Mouse (Mus musculus): Measurements from ENCODE around the gene Gas7. TPM values are rescaled to one million over a fixed set of nuclear protein-coding genes. Genes with fewer than 3 reads are reported as not detected.

Gas7 gene
- polyA plus RNA-seq, 1 experiment from 2014 or later, result 4.0 TPM

DNA sequence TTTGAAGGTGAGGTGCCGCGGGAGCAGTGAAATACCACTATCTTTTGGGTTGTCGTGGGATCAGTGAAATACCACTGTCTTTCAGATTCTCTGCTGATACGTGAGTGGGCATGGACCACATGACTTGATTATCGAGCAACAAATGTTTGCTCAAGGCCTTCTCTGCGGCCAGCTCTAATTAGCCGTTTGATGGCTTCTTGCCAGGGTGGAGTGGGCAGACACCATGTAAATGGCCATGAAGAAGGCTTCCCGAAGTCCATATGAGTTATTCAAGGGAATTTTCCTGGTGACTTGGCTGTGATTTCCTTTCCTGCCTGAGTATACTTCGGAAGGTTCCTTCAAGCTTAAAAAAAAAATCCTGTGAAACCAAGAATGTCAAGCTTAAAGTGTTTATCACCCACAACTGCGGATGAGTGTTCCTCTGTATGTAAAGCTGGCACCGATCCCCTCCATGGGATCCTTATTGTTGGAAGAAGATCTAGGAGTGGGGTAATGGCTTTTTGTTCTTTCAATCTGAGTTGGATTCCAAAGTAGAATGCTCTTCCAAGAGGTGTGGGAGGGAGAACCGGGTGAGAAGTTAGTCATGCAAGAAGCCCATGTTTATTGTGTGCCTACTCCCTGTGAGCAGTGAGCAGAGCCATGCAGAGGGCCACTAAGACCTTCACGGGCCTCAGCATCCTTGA, 161.5 kb downstream of the Gas7 start:
- no peak overlapping the region for H3K27ac ChIP-seq (replicated peaks)
- no peaks in the 10 kb centered on the region for H3K27me3 ChIP-seq (replicated peaks; ENCODE audit: low read depth, poor library complexity, severe bottlenecking)
- no peak for DNase-seq (ENCODE audit: low spot score)
- no peaks in the 10 kb centered on the region for H3K4me1 ChIP-seq
- H3K36me3 ChIP-seq (replicated peaks), result no peaks in the 10 kb centered on the region
- H3K9me3 ChIP-seq, result no peaks in the 10 kb centered on the region
- WGBS, result 90% methylated on average over 13 of the region's 13 CpGs
- H3K4me3 ChIP-seq, result no peak overlapping the region

DNA sequence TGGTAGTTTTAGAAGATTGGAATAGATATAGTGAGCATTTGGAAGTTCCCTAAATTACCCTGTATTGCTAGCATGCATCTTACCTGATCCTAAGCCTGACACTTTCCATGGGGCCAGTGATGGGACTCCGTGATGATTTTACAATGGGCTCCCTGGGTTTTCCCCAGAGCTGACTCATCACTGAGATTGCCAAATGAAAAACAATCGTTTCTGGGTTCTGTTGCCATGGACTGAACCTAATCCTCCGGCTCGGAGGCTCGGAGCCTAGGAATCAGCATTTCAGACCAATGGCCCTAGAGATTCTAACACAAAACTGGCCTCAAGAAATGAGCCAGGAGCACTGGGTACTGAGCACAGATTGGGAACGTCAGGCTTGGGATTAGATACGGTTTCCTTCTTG, 167.1 kb downstream of the Gas7 start:
- no peak for DNase-seq (ENCODE audit: low spot score)
- no peaks in the 10 kb centered on the region for H3K36me3 ChIP-seq (replicated peaks)
- H3K4me1 ChIP-seq, result no peaks in the 10 kb centered on the region
- no peaks in the 10 kb centered on the region for H3K27me3 ChIP-seq (replicated peaks; ENCODE audit: low read depth, poor library complexity, severe bottlenecking)
- no peaks in the 10 kb centered on the region for H3K9me3 ChIP-seq
- 86% methylated on average over 7 of the region's 7 CpGs for WGBS
- no peak overlapping the region for H3K27ac ChIP-seq (replicated peaks)
- no peak overlapping the region for H3K4me3 ChIP-seq

- Histone ChIP-seq H3K4me3 (no peak overlapping the region), H3K9me3 (no peaks in the 10 kb centered on the region), H3K4me1 (no peaks in the 10 kb centered on the region), H3K27ac (replicated peaks) (no peak overlapping the region), H3K36me3 (replicated peaks) (no peaks in the 10 kb centered on the region), H3K27me3 (replicated peaks; ENCODE audit: low read depth, poor library complexity, severe bottlenecking) (no peaks in the 10 kb centered on the region)
- no peak for DNase-seq (ENCODE audit: low spot score)
- WGBS, result 90% methylated on average over 7 of the region's 7 CpGs
Measured at GRCm38 (mm10) chr11:67627179-67627578, 171.9 kb downstream of the Gas7 start.

- Histone ChIP-seq H3K36me3 (replicated peaks) (no peaks in the 10 kb centered on the region), H3K27ac (replicated peaks) (no peak overlapping the region), H3K4me3 (no peak overlapping the region), H3K4me1 (no peaks in the 10 kb centered on the region), H3K27me3 (replicated peaks; ENCODE audit: low read depth, poor library complexity, severe bottlenecking) (no peaks in the 10 kb centered on the region), H3K9me3 (no peaks in the 10 kb centered on the region)
- WGBS, result 76% methylated on average over 2 of the region's 2 CpGs
- DNase-seq (ENCODE audit: low spot score), result no peak
Measured at GRCm38 (mm10) chr11:67628522-67628921, 173.3 kb downstream of the Gas7 start.

DNA sequence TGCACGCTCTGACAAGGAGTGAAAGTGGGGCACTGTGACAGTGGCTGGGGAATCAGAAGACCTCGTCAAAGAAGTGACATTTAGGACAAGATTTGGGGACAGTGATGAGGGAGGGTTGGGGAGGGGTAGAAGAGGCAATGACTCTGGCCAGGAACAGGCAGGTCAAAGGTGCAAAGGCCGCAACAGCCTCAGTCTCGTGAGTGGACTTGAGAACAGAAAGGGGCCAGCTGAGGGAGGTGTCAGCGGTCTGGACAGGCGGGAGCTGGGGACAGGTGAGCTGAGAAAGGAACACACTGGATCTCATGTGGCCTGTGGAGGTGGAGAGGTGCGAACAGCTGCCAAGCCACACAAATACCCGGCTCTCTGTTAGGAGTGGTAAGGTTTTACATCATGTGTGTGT, 177.7 kb downstream of the Gas7 start:
- Histone ChIP-seq H3K27ac (replicated peaks) (no peak overlapping the region), H3K4me1 (peaks cover 11% of the 10 kb centered on the region), H3K4me3 (no peak overlapping the region), H3K27me3 (replicated peaks; ENCODE audit: low read depth, poor library complexity, severe bottlenecking) (no peaks in the 10 kb centered on the region), H3K36me3 (replicated peaks) (no peaks in the 10 kb centered on the region), H3K9me3 (no peaks in the 10 kb centered on the region)
- DNase-seq (ENCODE audit: low spot score), result no peak
- WGBS, result 77% methylated on average over 8 of the region's 8 CpGs

- WGBS, result 81% methylated on average over 3 of the region's 3 CpGs
- DNase-seq (ENCODE audit: low spot score), result no peak
- Histone ChIP-seq H3K9me3 (no peaks in the 10 kb centered on the region), H3K4me1 (peaks cover 11% of the 10 kb centered on the region), H3K4me3 (no peak overlapping the region), H3K27me3 (replicated peaks; ENCODE audit: low read depth, poor library complexity, severe bottlenecking) (no peaks in the 10 kb centered on the region), H3K36me3 (replicated peaks) (no peaks in the 10 kb centered on the region), H3K27ac (replicated peaks) (no peak overlapping the region)
Measured at GRCm38 (mm10) chr11:67633620-67634229, 178.5 kb downstream of the Gas7 start.

DNA sequence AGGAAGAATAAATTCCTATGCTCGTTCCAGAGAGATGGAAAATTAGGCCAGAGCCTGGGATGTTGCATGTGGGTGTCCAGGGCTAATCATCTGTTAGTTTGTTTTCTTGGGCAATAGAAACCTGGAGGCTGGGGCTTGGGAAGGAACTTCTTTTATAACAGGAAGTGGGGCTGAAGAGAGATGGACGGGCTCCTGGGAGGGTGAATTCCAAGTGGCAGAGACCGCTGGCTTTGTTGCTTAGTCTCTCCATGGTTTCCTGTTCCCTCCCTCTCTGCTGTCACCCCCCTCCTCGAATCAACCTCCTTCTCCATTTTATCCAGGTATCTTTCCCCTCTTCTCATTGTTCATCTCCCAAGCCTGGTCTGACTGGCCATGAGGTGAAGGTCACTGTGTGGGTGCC, 181.0 kb downstream of the Gas7 start:
- no peak for DNase-seq (ENCODE audit: low spot score)
- H3K27me3 ChIP-seq (replicated peaks; ENCODE audit: low read depth, poor library complexity, severe bottlenecking), result no peaks in the 10 kb centered on the region
- peaks cover 11% of the 10 kb centered on the region for H3K4me1 ChIP-seq
- H3K27ac ChIP-seq (replicated peaks), result no peak overlapping the region
- H3K9me3 ChIP-seq, result no peaks in the 10 kb centered on the region
- no peak overlapping the region for H3K4me3 ChIP-seq
- 67% methylated on average over 4 of the region's 4 CpGs for WGBS
- H3K36me3 ChIP-seq (replicated peaks), result no peaks in the 10 kb centered on the region

DNA sequence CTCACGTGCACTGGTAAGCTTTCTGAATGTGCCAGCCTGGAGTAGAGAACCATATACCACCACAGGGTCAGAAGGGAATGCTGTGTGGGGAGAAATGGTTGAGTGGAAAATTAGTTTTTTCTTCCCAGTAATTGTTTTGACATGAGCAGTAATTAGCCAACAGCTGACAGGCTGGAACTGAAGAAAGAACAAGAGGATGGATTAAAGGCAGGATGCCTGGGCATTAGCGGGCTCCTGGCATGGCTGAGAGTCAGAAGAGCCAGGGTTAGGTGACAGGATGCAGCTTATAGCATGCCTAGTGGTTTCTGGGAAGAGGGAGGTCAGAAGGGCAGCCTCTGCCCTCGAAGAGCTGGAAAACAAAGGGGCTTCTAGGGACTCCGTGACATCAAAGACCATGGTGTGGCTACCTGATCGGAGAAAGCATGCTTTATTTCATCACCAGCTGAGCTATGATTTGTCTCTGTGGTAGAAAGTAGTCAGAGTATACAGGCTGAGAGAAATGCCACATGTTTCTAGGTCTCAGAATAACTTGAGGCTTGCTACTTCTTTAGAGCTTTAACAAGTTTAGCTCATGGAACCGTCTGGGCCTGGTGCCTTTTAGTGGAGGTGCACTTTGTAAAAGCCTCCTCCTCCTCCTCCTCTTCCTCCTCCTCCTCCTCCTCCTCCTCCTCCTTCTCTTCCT, 181.8 kb downstream of the Gas7 start:
- no peak overlapping the region for H3K4me3 ChIP-seq
- no peak for DNase-seq (ENCODE audit: low spot score)
- H3K9me3 ChIP-seq, result no peaks in the 10 kb centered on the region
- H3K4me1 ChIP-seq, result peaks cover 11% of the 10 kb centered on the region
- no peaks in the 10 kb centered on the region for H3K27me3 ChIP-seq (replicated peaks; ENCODE audit: low read depth, poor library complexity, severe bottlenecking)
- H3K27ac ChIP-seq (replicated peaks), result peak overlapping the region; percentile 41; the same call in 1 of the 2 replicates
- no peaks in the 10 kb centered on the region for H3K36me3 ChIP-seq (replicated peaks)
- whole genome bisulfite sequencing, result 48% methylated on average over 6 of the region's 6 CpGs

DNA sequence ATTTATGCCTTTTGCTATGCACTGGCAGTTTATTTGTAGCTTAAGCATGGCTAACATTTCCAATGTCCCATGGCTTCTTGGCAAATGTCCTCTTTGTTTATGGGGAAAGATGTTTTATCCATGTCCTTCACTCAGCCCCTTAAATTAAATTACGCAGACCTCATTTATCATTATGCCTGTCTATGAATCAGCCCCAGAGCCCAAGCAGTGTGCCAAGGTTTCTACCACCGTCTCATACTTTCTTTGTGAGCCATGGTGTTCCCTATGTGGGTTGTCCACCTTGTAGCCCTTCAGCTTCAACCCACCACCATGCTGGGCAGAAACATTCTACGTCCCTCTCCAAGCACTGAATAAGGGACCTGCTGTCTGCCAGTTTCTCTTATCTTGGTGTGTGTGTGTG, 183.2 kb downstream of the Gas7 start:
- Histone ChIP-seq H3K9me3 (no peaks in the 10 kb centered on the region), H3K36me3 (replicated peaks) (no peaks in the 10 kb centered on the region), H3K4me3 (no peak overlapping the region), H3K27ac (replicated peaks) (no peak overlapping the region), H3K27me3 (replicated peaks; ENCODE audit: low read depth, poor library complexity, severe bottlenecking) (no peaks in the 10 kb centered on the region), H3K4me1 (peaks cover 11% of the 10 kb centered on the region)
- WGBS, result 90% methylated on average over 3 of the region's 3 CpGs
- DNase-seq (ENCODE audit: low spot score), result no peak

DNA sequence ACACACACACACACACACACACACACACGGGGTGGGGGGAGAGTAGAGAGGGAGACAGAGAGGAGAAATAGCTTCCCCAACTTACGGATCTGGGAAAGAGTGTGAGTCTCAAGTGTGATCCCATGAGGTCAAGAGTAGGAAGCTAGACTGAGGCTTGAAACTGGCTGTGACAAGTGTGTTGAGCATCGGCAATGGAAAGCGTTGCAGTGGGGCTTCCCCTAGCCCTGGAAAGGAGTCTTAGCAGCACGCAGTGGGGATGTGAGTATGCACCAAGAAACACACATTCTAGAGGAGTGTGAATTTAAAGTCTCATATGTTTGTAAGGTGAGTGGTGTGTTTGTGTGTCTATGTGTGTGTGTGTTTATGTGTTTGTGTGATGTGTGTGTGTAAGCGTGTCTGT, 185.1 kb downstream of the Gas7 start:
- no peaks in the 10 kb centered on the region for H3K27me3 ChIP-seq (replicated peaks; ENCODE audit: low read depth, poor library complexity, severe bottlenecking)
- H3K4me3 ChIP-seq, result no peak overlapping the region
- H3K36me3 ChIP-seq (replicated peaks), result no peaks in the 10 kb centered on the region
- H3K27ac ChIP-seq (replicated peaks), result no peak overlapping the region
- WGBS, result 90% methylated on average over 6 of the region's 6 CpGs
- no peak for DNase-seq (ENCODE audit: low spot score)
- H3K4me1 ChIP-seq, result peaks cover 11% of the 10 kb centered on the region
- H3K9me3 ChIP-seq, result no peaks in the 10 kb centered on the region

- H3K27ac ChIP-seq (replicated peaks), result no peak overlapping the region
- no peaks in the 10 kb centered on the region for H3K4me1 ChIP-seq
- no peak for DNase-seq (ENCODE audit: low spot score)
- H3K27me3 ChIP-seq (replicated peaks; ENCODE audit: low read depth, poor library complexity, severe bottlenecking), result no peaks in the 10 kb centered on the region
- 95% methylated on average over 8 of the region's 8 CpGs for WGBS
- no peaks in the 10 kb centered on the region for H3K36me3 ChIP-seq (replicated peaks)
- H3K4me3 ChIP-seq, result no peak overlapping the region
- no peaks in the 10 kb centered on the region for H3K9me3 ChIP-seq
Measured at GRCm38 (mm10) chr11:67642421-67642820, 187.2 kb downstream of the Gas7 start.

DNA sequence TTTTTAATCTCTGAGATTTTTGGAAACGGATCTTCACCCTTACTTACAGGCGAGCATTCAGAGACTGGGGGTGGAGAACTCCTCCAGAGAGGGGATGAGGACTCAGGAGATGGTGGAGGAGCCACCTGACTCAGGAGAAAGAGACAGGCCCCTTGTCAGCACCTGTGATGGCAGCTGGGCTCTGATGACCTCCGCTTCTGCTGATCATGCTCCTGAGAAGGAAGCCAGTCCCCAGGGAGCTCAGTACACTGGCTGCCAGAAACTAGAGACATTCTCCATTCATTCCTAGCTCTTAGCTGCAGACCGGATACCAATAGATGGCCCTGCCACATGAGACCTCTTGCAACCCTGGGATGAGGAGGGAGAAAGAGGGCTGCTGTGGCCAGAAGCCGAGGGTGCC, 187.6 kb downstream of the Gas7 start:
- Histone ChIP-seq H3K9me3 (no peaks in the 10 kb centered on the region), H3K27ac (replicated peaks) (no peak overlapping the region; the same call in 1 of the 2 replicates), H3K4me1 (no peaks in the 10 kb centered on the region), H3K36me3 (replicated peaks) (no peaks in the 10 kb centered on the region), H3K27me3 (replicated peaks; ENCODE audit: low read depth, poor library complexity, severe bottlenecking) (no peaks in the 10 kb centered on the region), H3K4me3 (no peak overlapping the region)
- WGBS, result 80% methylated on average over 5 of the region's 5 CpGs
- DNase-seq (ENCODE audit: low spot score), result no peak

- DNase-seq (ENCODE audit: low spot score), result no peak
- no peaks in the 10 kb centered on the region for H3K4me1 ChIP-seq
- H3K4me3 ChIP-seq, result no peak overlapping the region
- H3K27ac ChIP-seq (replicated peaks), result no peak overlapping the region
- no peaks in the 10 kb centered on the region for H3K36me3 ChIP-seq (replicated peaks)
- 81% methylated on average over 3 of the region's 3 CpGs for WGBS
- no peaks in the 10 kb centered on the region for H3K9me3 ChIP-seq
- no peaks in the 10 kb centered on the region for H3K27me3 ChIP-seq (replicated peaks; ENCODE audit: low read depth, poor library complexity, severe bottlenecking)
Measured at GRCm38 (mm10) chr11:67643465-67643864, 188.2 kb downstream of the Gas7 start.
